Mouse (Mus musculus) small intestine, adult 2 months (tissue): ENCODE measurements at regions not wholly inside any gene's neighbourhood (a gene's known extent, or its start where the extent isn't known, plus 50 kb on each side); places are given as distances from the start of the nearest gene placed in this dataset.

Experiments used
- CTCF ChIP-seq: fragments of 200-500 bp; IDR thresholded peaks from 2 replicates; pipeline ENCODE4 v1.5.1; 2012; ENCODE audit warnings: low read depth, mild to moderate bottlenecking, control low read depth, inconsistent platforms, low read length, moderate library complexity, mixed read lengths; ENCODE audit not compliant: insufficient replicate concordance, insufficient read length; ENCODE audit errors: extremely low read depth
- POLR2A ChIP-seq: fragments of 200-500 bp; IDR thresholded peaks from 2 replicates; pipeline ENCODE4 v1.6.1; 2012; ENCODE audit warnings: low read depth, mild to moderate bottlenecking, control low read depth, inconsistent platforms, low read length, moderate library complexity

- TF ChIP-seq CTCF (no peak), POLR2A (no peak)
These were observed 51.5 kb upstream of the Stmnd1 start for GRCm38 (mm10) chr13:46222031-46222430.
